Mouse (Mus musculus) MEL (cell line): ENCODE measurements around the gene Cacnb3. TPM values are rescaled to one million over a fixed set of nuclear protein-coding genes. Genes with fewer than 3 reads are reported as not detected.
A peak's percentile ranks its signal among the peaks of the same experiment; 100 is the strongest.

Source experiments
- DNase-seq: peaks from one replicate; pipeline ENCODE4 v3.0.0; 2011; ENCODE audit warnings: low read depth, low spot score
- H3K27ac ChIP-seq: 2 replicates; pipeline ENCODE4 v1.5.1; 2012; ENCODE audit warnings: low read depth, mild to moderate bottlenecking, control low read depth, low read length, moderate library complexity; ENCODE audit not compliant: control insufficient read depth
- H3K27me3 ChIP-seq, 2 experiments: fragments of 150-350 bp in 1 of 2; sonication (generic) in 1 of 2; 2 replicates each; pipeline ENCODE4 v1.6.1; 2012; ENCODE audit warnings: low read length in 2 of 2, mild to moderate bottlenecking in 2 of 2, improper control_type of control experiment in 1 of 2, moderate library complexity in 1 of 2; ENCODE audit not compliant: insufficient read depth in 2 of 2, control insufficient read depth in 1 of 2
- H3K36me3 ChIP-seq, 2 experiments: 2 replicates each; pipeline ENCODE4 v1.6.1; 2012 to 2014; ENCODE audit warnings: low read length in 2 of 2, improper control_type of control experiment in 1 of 2, inconsistent platforms in 1 of 2, mild to moderate bottlenecking in 1 of 2; ENCODE audit not compliant: insufficient read depth in 2 of 2, control insufficient read depth in 1 of 2
- H3K4me1 ChIP-seq, 2 experiments: fragments of 150-350 bp in 1 of 2; sonication (generic) in 1 of 2; 2 replicates each; pipeline ENCODE4 v1.6.1; 2012; ENCODE audit warnings: low read length in 2 of 2, improper control_type of control experiment in 1 of 2, mild to moderate bottlenecking in 1 of 2; ENCODE audit not compliant: insufficient read depth in 2 of 2, control insufficient read depth in 1 of 2
- H3K4me3 ChIP-seq, 2 experiments: fragments of 150-350 bp in 1 of 2; sonication (generic) in 1 of 2; 2 replicates each; pipeline ENCODE4 v1.5.1; 2012; ENCODE audit warnings: low read depth in 2 of 2, low read length in 2 of 2, mild to moderate bottlenecking in 2 of 2, moderate library complexity in 2 of 2, control low read depth in 1 of 2, improper control_type of control experiment in 1 of 2; ENCODE audit not compliant: control insufficient read depth in 1 of 2, insufficient read depth in 1 of 2
- H3K79me2 ChIP-seq: 2 replicates; pipeline ENCODE4 v1.6.1; 2012; ENCODE audit warnings: mild to moderate bottlenecking, low read length, moderate library complexity; ENCODE audit not compliant: control insufficient read depth, poor library complexity, insufficient read depth
- H3K9ac ChIP-seq: 2 replicates; pipeline ENCODE4 v1.6.1; 2012; ENCODE audit warnings: low read depth, mild to moderate bottlenecking, control low read depth, low read length, moderate library complexity; ENCODE audit not compliant: control insufficient read depth, poor library complexity, severe bottlenecking
- H3K9me3 ChIP-seq: fragments of 150-350 bp; sonication (generic); replicated peaks from 2 replicates; pipeline ENCODE4 v1.6.1; 2012; ENCODE audit warnings: mild to moderate bottlenecking, low read length, improper control_type of control experiment, moderate library complexity; ENCODE audit not compliant: insufficient read depth
- BHLHE40 ChIP-seq: IDR thresholded peaks from 2 replicates; pipeline ENCODE4 v1.6.1; 2012; ENCODE audit warnings: low read depth, mild to moderate bottlenecking, inconsistent platforms, low read length, improper control_type of control experiment, borderline replicate concordance
- CHD2 ChIP-seq: IDR thresholded peaks from 2 replicates; pipeline ENCODE4 v1.6.1; 2011; ENCODE audit warnings: low read length, improper control_type of control experiment
- CTCF ChIP-seq, 3 experiments: IDR thresholded peaks in 2 of 3; conservative IDR thresholded peaks in 1 of 3; 2 replicates each; pipeline ENCODE4 v1.5.1; 2011 to 2012; ENCODE audit warnings: low read length in 3 of 3, low read depth in 2 of 3, mild to moderate bottlenecking in 2 of 3, improper control_type of control experiment in 1 of 3, inconsistent platforms in 1 of 3, mixed read lengths in 1 of 3, moderate library complexity in 1 of 3; ENCODE audit not compliant: control insufficient read depth in 1 of 3, insufficient read depth in 1 of 3, poor library complexity in 1 of 3, severe bottlenecking in 1 of 3
- E2F4 ChIP-seq: IDR thresholded peaks from 2 replicates; pipeline ENCODE4 v1.6.1; 2011; ENCODE audit warnings: low read depth, low read length, improper control_type of control experiment, borderline replicate concordance
- ELF1 ChIP-seq: IDR thresholded peaks from 2 replicates; pipeline ENCODE4 v1.6.1; 2014; ENCODE audit warnings: low read depth, mild to moderate bottlenecking, inconsistent platforms, low read length, improper control_type of control experiment, moderate library complexity
- EP300 ChIP-seq, 2 experiments: IDR thresholded peaks; 2 replicates each; pipeline ENCODE4 v1.6.1; 2011; ENCODE audit warnings: improper control_type of control experiment in 2 of 2, low read length in 2 of 2, low read depth in 1 of 2, mild to moderate bottlenecking in 1 of 2
- ETS1 ChIP-seq: IDR thresholded peaks from 2 replicates; pipeline ENCODE4 v1.6.1; 2012; ENCODE audit warnings: low read depth, mild to moderate bottlenecking, inconsistent platforms, low read length, improper control_type of control experiment, moderate library complexity
- GABPA ChIP-seq: IDR thresholded peaks from 2 replicates; pipeline ENCODE4 v1.6.1; 2012; ENCODE audit warnings: low read depth, mild to moderate bottlenecking, inconsistent platforms, low read length, improper control_type of control experiment, moderate library complexity
- GATA1 ChIP-seq: IDR thresholded peaks from 2 replicates; pipeline ENCODE4 v1.6.1; 2011; ENCODE audit warnings: low read depth, low read length, improper control_type of control experiment
- HCFC1 ChIP-seq: IDR thresholded peaks from 2 replicates; pipeline ENCODE4 v1.6.1; 2012; ENCODE audit warnings: low read depth, mild to moderate bottlenecking, inconsistent platforms, low read length, improper control_type of control experiment, moderate library complexity
- KAT2A ChIP-seq: conservative IDR thresholded peaks from 2 replicates; pipeline ENCODE4 v1.6.1; 2012; ENCODE audit warnings: low read depth, low read length, improper control_type of control experiment, inconsistent platforms
- MAFK ChIP-seq: IDR thresholded peaks from 2 replicates; pipeline ENCODE4 v1.6.1; 2011; ENCODE audit warnings: low read depth, mild to moderate bottlenecking, low read length, improper control_type of control experiment, borderline replicate concordance
- MAX ChIP-seq: IDR thresholded peaks from 2 replicates; pipeline ENCODE4 v1.6.1; 2011; ENCODE audit warnings: low read length, improper control_type of control experiment
- MAZ ChIP-seq: IDR thresholded peaks from 2 replicates; pipeline ENCODE4 v1.6.1; 2012; ENCODE audit warnings: low read depth, mild to moderate bottlenecking, inconsistent platforms, low read length, improper control_type of control experiment
- MXI1 ChIP-seq: IDR thresholded peaks from 2 replicates; pipeline ENCODE4 v1.6.1; 2011; ENCODE audit warnings: mild to moderate bottlenecking, low read depth, low read length, improper control_type of control experiment
- MYB ChIP-seq: IDR thresholded peaks from 2 replicates; pipeline ENCODE4 v1.6.1; 2011; ENCODE audit warnings: mild to moderate bottlenecking, low read depth, low read length, improper control_type of control experiment
- MYC ChIP-seq: IDR thresholded peaks from 2 replicates; pipeline ENCODE4 v1.6.1; 2011; ENCODE audit warnings: low read depth, mild to moderate bottlenecking, low read length, improper control_type of control experiment, moderate library complexity
- NRF1 ChIP-seq: IDR thresholded peaks from 2 replicates; pipeline ENCODE4 v1.6.1; 2014; ENCODE audit warnings: low read depth, mild to moderate bottlenecking, inconsistent platforms, low read length, improper control_type of control experiment, moderate library complexity; ENCODE audit not compliant: poor library complexity, insufficient read depth, severe bottlenecking
- POLR2A ChIP-seq, 2 experiments: IDR thresholded peaks; 2 replicates each; pipeline ENCODE4 v1.6.1; 2011 to 2012; ENCODE audit warnings: low read length in 2 of 2, mild to moderate bottlenecking in 2 of 2, control low read depth in 1 of 2, improper control_type of control experiment in 1 of 2, low read depth in 1 of 2, moderate library complexity in 1 of 2; ENCODE audit not compliant: control insufficient read depth in 1 of 2, insufficient read depth in 1 of 2, poor library complexity in 1 of 2
- POLR2AphosphoS2 ChIP-seq: IDR thresholded peaks from 2 replicates; pipeline ENCODE4 v1.6.1; 2011; ENCODE audit warnings: low read length, improper control_type of control experiment
- POLR2AphosphoS5 ChIP-seq: IDR thresholded peaks from 2 replicates; pipeline ENCODE4 v1.6.1; 2012; ENCODE audit warnings: low read depth, borderline replicate concordance, mild to moderate bottlenecking, inconsistent platforms, low read length, moderate library complexity, mixed read lengths
- RAD21 ChIP-seq: IDR thresholded peaks from 2 replicates; pipeline ENCODE4 v1.6.1; 2011; ENCODE audit warnings: mild to moderate bottlenecking, low read depth, low read length, improper control_type of control experiment
- RCOR1 ChIP-seq: IDR thresholded peaks from 2 replicates; pipeline ENCODE4 v1.6.1; 2012; ENCODE audit warnings: low read depth, mild to moderate bottlenecking, inconsistent platforms, low read length, improper control_type of control experiment
- SIN3A ChIP-seq: IDR thresholded peaks from 2 replicates; pipeline ENCODE4 v1.6.1; 2012; ENCODE audit warnings: low read length, improper control_type of control experiment, inconsistent platforms
- SMC3 ChIP-seq: IDR thresholded peaks from 2 replicates; pipeline ENCODE4 v1.6.1; 2011; ENCODE audit warnings: low read depth, low read length, improper control_type of control experiment
- TAL1 ChIP-seq: IDR thresholded peaks from 2 replicates; pipeline ENCODE4 v1.6.1; 2012; ENCODE audit warnings: mild to moderate bottlenecking, inconsistent platforms, low read length, moderate library complexity, mixed read lengths
- USF2 ChIP-seq, 2 experiments: IDR thresholded peaks; 2 replicates each; pipeline ENCODE4 v1.6.1; 2011 to 2012; ENCODE audit warnings: improper control_type of control experiment in 2 of 2, low read length in 2 of 2, borderline replicate concordance in 1 of 2, inconsistent platforms in 1 of 2, low read depth in 1 of 2, mild to moderate bottlenecking in 1 of 2; ENCODE audit not compliant: insufficient read depth in 1 of 2
- ZC3H11A ChIP-seq: IDR thresholded peaks from 2 replicates; pipeline ENCODE4 v1.6.1; 2012; ENCODE audit warnings: low read depth, mild to moderate bottlenecking, inconsistent platforms, low read length, improper control_type of control experiment
- ZMIZ1 ChIP-seq: IDR thresholded peaks from 2 replicates; pipeline ENCODE4 v1.6.1; 2012; ENCODE audit warnings: low read depth, mild to moderate bottlenecking, inconsistent platforms, low read length, improper control_type of control experiment, moderate library complexity
- polyA plus RNA-seq, 2 experiments: library from polyadenylated mRNA; stranded (reverse) in 1 of 2; unstranded in 1 of 2; fragments of >175 nt in 1 of 2; fragments of >200 nt in 1 of 2; gene quantifications; 2 replicates each; pipeline versions ENCODE4 v1.2.1 to v1.2.4; 2012; ENCODE audit warnings: low replicate concordance in 2 of 2, low read depth in 1 of 2; ENCODE audit not compliant: insufficient read length in 2 of 2, insufficient read depth in 1 of 2, missing spikeins in 1 of 2
- total RNA-seq: library from RNA; depleted of rRNA; stranded (reverse); fragments of 300-350 nt; gene quantifications from 2 replicates; pipeline ENCODE4 v1.2.3, GENCODE M21; 2012

Cacnb3 gene
- total and polyA plus RNA-seq, 3 experiments, result 1.4 to 8.5 TPM; not detected in 1

DNA sequence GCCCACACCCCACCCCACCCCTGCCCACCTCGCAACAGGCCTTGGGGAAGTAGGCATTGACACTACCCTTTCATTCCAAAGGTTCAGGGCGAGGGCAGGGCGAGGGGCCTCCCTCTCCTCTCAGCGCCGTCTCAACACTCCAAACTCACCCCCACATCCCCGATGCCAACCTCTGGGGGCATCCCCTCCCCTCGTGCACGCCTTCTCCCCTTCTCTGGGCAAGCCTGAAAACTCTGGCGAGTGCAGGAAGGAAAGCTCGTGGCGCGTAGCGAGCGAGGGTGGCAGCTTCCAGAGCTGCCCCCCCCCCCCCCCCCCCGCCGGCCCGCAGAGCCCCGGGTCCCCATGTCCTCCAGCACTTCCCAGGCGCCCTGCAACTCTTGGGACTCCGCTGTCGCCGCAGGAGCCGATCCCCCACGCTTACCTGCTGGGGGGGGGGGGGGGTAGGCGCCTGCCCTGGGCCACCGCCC, 21.8 kb upstream of the Cacnb3 start:
- peak; percentile 68 for DNase-seq
- Histone ChIP-seq H3K4me3 (peak overlapping the region; percentile 81 to 98), H3K9ac (peak overlapping the region; percentile 85), H3K27ac (peak overlapping the region; percentile 91), H3K9me3 (no peaks in the 10 kb centered on the region), H3K4me1 (peaks cover 18 to 54% of the 10 kb centered on the region in 2 experiments), H3K79me2 (peaks cover 55% of the 10 kb centered on the region), H3K27me3 (no peaks in the 10 kb centered on the region), H3K36me3 (peaks cover 0 to 38% of the 10 kb centered on the region in 2 experiments; a peak in 3 of 4 replicates)
- no peak for TF ChIP-seq GATA1
- TF ChIP-seq ETS1, result no peak
- peak; percentile 68; the same call in 1 of the 2 replicates for TF ChIP-seq POLR2AphosphoS5
- TF ChIP-seq MAFK, result no peak
- no peak for TF ChIP-seq MYC
- TF ChIP-seq SIN3A, result peak; percentile 17; the same call in 1 of the 2 replicates
- TF ChIP-seq GABPA, result no peak
- TF ChIP-seq ELF1, result no peak
- peak; percentile 26; the same call in 1 of the 2 replicates for TF ChIP-seq HCFC1
- TF ChIP-seq RCOR1, result no peak
- TF ChIP-seq SMC3, result no peak
- no peak for TF ChIP-seq E2F4
- peak in 1 of 2 experiments; percentile 44; a peak in 2 of 4 replicates for TF ChIP-seq POLR2A (IDR thresholded peaks at IDR 0.05; ENCODE audit: control insufficient read depth in 1 of 2, insufficient read depth in 1 of 2, low read depth in 1 of 2, low read length in 2 of 2, poor library complexity in 1 of 2)
- TF ChIP-seq ZC3H11A, result no peak
- no peak for TF ChIP-seq ZMIZ1
- peak; percentile 60 for TF ChIP-seq MXI1
- TF ChIP-seq MYB, result no peak
- TF ChIP-seq POLR2AphosphoS2, result no peak

DNA sequence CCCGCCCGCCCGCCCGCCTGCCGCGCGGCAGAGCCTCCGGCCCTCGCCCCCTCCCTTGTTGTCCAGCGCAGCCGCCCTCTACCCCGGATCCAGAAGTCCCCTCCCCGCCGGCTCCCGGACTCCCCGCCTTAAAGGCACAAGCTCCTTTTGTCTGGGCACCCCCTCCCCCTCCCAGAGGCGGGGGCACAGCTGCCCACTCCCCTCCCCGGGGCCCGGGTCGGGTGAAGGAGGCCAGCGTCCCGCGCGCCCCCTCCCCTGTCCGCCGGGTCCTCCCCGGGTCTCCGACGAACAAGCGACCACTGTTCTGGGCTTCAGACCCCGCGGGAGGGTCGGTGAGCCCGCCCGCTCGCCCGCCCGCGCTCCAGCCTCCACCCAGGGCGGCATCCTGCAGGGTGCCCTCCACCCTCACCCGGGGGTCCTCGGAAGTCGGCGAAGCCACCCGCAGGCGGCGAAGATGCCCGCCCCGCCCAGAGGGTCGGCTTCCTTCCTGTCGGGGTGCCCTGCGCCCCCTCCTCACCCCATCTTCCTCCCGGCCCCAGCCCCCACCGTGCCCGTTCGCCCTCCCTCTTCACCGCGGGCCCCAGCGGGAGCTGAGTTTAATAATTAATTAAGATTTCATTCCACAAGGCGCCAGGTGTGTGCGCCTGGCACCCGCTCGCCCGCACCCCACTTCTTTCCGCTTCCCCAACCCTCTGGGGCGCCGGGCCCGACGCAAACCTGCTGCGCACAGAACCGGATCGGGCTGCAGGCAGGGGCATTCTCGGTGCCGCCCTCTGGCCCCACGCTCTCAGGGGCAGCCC, 21.1 kb upstream of the Cacnb3 start, which contains the start of gene Adcy6:
Gene Adcy6, minus strand, starts transcription at position 746 of the 800 bp plus-strand sequence.
- Histone ChIP-seq H3K79me2 (peaks cover 48% of the 10 kb centered on the region), H3K4me3 (peak within 1 kb of the TSS; percentile 81 to 98), H3K4me1 (peaks cover 17 to 49% of the 10 kb centered on the region in 2 experiments), H3K27me3 (no peaks in the 10 kb centered on the region), H3K9me3 (no peaks in the 10 kb centered on the region), H3K9ac (peak within 1 kb of the TSS; percentile 85), H3K36me3 (peaks cover 0 to 33% of the 10 kb centered on the region in 2 experiments; a peak in 3 of 4 replicates), H3K27ac (peak within 1 kb of the TSS; percentile 91; the same call in 1 of the 2 replicates)
- DNase-seq, result peak; percentile 71
- TF ChIP-seq TAL1, result no peak
- no peak for TF ChIP-seq BHLHE40
- TF ChIP-seq GATA1, result no peak
- TF ChIP-seq USF2 (IDR thresholded peaks at IDR 0.05; ENCODE audit: borderline replicate concordance in 1 of 2, insufficient read depth in 1 of 2, low read depth in 1 of 2, low read length in 2 of 2), result no peak
- TF ChIP-seq RAD21, result no peak
- no peak for TF ChIP-seq CTCF (IDR thresholded peaks at IDR 0.05 in 2 of 3, conservative IDR thresholded peaks at IDR 0.05 in 1 of 3; ENCODE audit: control insufficient read depth in 1 of 3, insufficient read depth in 1 of 3, low read depth in 2 of 3, low read length in 3 of 3, poor library complexity in 1 of 3, severe bottlenecking in 1 of 3)
- TF ChIP-seq ZMIZ1, result peak; percentile 33; the same call in 1 of the 2 replicates
- peak; percentile 96 for TF ChIP-seq MAZ
- TF ChIP-seq MYC, result no peak
- no peak for TF ChIP-seq MAX
- 0 out of 4 replicates have a peak, but pooled peaks of 1 of the 2 experiments have one; percentile 8 for TF ChIP-seq EP300 (IDR thresholded peaks at IDR 0.05; ENCODE audit: low read depth in 1 of 2, low read length in 2 of 2)
- no peak for TF ChIP-seq ETS1
- peak in 1 of 2 experiments; percentile 33; a peak in 1 of 4 replicates for TF ChIP-seq POLR2A (IDR thresholded peaks at IDR 0.05; ENCODE audit: control insufficient read depth in 1 of 2, insufficient read depth in 1 of 2, low read depth in 1 of 2, low read length in 2 of 2, poor library complexity in 1 of 2)
- TF ChIP-seq NRF1, result peak; percentile 52; the same call in 1 of the 2 replicates
- TF ChIP-seq CHD2, result peak; percentile 32; the same call in 1 of the 2 replicates
- TF ChIP-seq RCOR1, result no peak
- TF ChIP-seq KAT2A, result no peak
- peak; percentile 74 for TF ChIP-seq HCFC1
